Mouse (Mus musculus) limb, embryonic 14.5 days (tissue): Measurements from ENCODE around the gene Trank1. TPM values are rescaled to one million over a fixed set of nuclear protein-coding genes. Genes with fewer than 3 reads are reported as not detected.

Source experiments
- ATAC-seq: fragments of 200-750 bp; cut with Nextera tagmentation; 2 replicates; pipeline ENCODE4 v1.8.0; 2017; ENCODE audit warnings: low read depth, moderate number of reproducible peaks, moderate TSS enrichment; ENCODE audit not compliant: low FRiP score
- DNase-seq: peaks from one replicate; pipeline ENCODE4 v3.0.0-alpha.2; 2015; ENCODE audit warnings: low spot score
- H3K27ac ChIP-seq: fragments of 300-500 bp; sonication (generic); replicated peaks from 2 replicates; pipeline ENCODE4 v1.5.1; 2014; ENCODE audit warnings: low read depth, mild to moderate bottlenecking, low read length, moderate library complexity, mixed read lengths
- H3K27me3 ChIP-seq: fragments of 300-500 bp; sonication (generic); 2 replicates; pipeline ENCODE4 v1.6.1; 2014; ENCODE audit warnings: low read length, mixed read lengths; ENCODE audit not compliant: control insufficient read depth, insufficient read depth
- H3K36me3 ChIP-seq: fragments of 300-500 bp; sonication (generic); 2 replicates; pipeline ENCODE4 v1.6.1; 2014; ENCODE audit warnings: mild to moderate bottlenecking, low read length, moderate library complexity, mixed read lengths; ENCODE audit not compliant: control insufficient read depth, insufficient read depth
- H3K4me1 ChIP-seq: fragments of 300-500 bp; sonication (generic); 2 replicates; pipeline ENCODE4 v1.6.1; 2014; ENCODE audit warnings: antibody characterized with exemption, low read length, mixed read lengths; ENCODE audit not compliant: control insufficient read depth, insufficient read depth
- H3K4me2 ChIP-seq: fragments of 300-500 bp; sonication (generic); replicated peaks from 2 replicates; pipeline ENCODE4 v1.6.1; 2014; ENCODE audit warnings: low read depth, mild to moderate bottlenecking, low read length, moderate library complexity; ENCODE audit not compliant: severe bottlenecking
- H3K4me3 ChIP-seq: fragments of 300-500 bp; sonication (generic); replicated peaks from 2 replicates; pipeline ENCODE4 v1.5.1; 2014; ENCODE audit warnings: low read length
- H3K9ac ChIP-seq: fragments of 300-500 bp; sonication (generic); 2 replicates; pipeline ENCODE4 v1.6.1; 2014; ENCODE audit warnings: mild to moderate bottlenecking, low read depth, low read length, moderate library complexity; ENCODE audit not compliant: severe bottlenecking
- H3K9me3 ChIP-seq: fragments of 300-500 bp; sonication (generic); 2 replicates; pipeline ENCODE4 v1.6.1; 2016; ENCODE audit warnings: low read length; ENCODE audit not compliant: control insufficient read depth
- POLR2A ChIP-seq: fragments of 200-500 bp; IDR thresholded peaks from 2 replicates; pipeline ENCODE4 v1.8.0; 2012; ENCODE audit warnings: inconsistent platforms, mild to moderate bottlenecking, moderate library complexity, borderline replicate concordance; ENCODE audit not compliant: insufficient read depth, insufficient read length; ENCODE audit errors: extremely low read depth
- WGBS: fragments of 180-500 bp; shearing (Covaris S2); extraction: QIAGEN DNeasy Blood & Tissue Kit; methylation state at CpG from one replicate; pipeline ENCODE4 v1.1.7; 2014; 5-methylcytosine and 5-hydroxymethylcytosine counted together
- polyA plus RNA-seq, 2 experiments: library from polyadenylated mRNA; depleted of rRNA in 1 of 2; stranded (reverse) in 1 of 2; unstranded in 1 of 2; fragments of >200 nt; fragmentation: Nextera tagmentation in 1 of 2; extraction: Ambion mirVana in 1 of 2; gene quantifications; 2 replicates each; pipeline versions ENCODE4 v1.2.1 to v1.2.3; 2012 to 2014

The Trank1 gene
- polyA plus RNA-seq, 2 experiments = 0.83 to 1.2 TPM

- Histone ChIP-seq H3K27me3 (no peaks in the 10 kb centered on the region), H3K9me3 (no peaks in the 10 kb centered on the region), H3K27ac (no peak overlapping the region), H3K36me3 (no peaks in the 10 kb centered on the region), H3K4me2 (no peak overlapping the region), H3K4me1 (no peaks in the 10 kb centered on the region), H3K4me3 (no peak overlapping the region), H3K9ac (no peak overlapping the region)
- no peak for DNase-seq
- ATAC-seq = no peak
- WGBS = 89% methylated on average over 12 of the region's 12 CpGs
- TF ChIP-seq POLR2A = no peak
Measured at GRCm38 (mm10) chr9:111404346-111405079, 93.0 kb downstream of the Trank1 start.

DNA sequence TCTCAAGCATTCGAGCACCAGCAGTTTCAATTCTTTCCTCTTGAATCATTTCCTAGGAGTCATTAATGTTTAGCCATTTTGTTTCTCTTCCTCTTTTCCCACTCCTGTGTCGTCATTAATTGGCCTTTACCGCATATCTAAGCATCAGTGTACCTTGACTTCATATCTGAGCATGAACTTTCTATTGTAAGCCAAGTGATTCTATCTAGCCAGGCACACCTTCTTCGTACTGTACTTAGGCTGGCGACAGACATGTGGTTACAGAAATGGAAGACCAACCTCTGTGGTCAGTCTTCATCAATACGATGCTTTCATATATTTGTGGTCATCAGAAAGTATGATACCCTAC is 93.5 kb downstream of the Trank1 start:
- DNase-seq (no peak), ATAC-seq (no peak)
- no peaks in the 10 kb centered on the region for H3K36me3 ChIP-seq
- H3K4me3 ChIP-seq = no peak overlapping the region
- H3K4me2 ChIP-seq = no peak overlapping the region
- no peaks in the 10 kb centered on the region for H3K9me3 ChIP-seq
- no peaks in the 10 kb centered on the region for H3K4me1 ChIP-seq
- H3K9ac ChIP-seq = no peak overlapping the region
- 89% methylated on average over 6 of the region's 6 CpGs for WGBS
- no peak overlapping the region for H3K27ac ChIP-seq
- no peaks in the 10 kb centered on the region for H3K27me3 ChIP-seq
- no peak for TF ChIP-seq POLR2A

GRCm38 (mm10) chr9:111408012-111408411 is 96.5 kb downstream of the Trank1 start:
- Histone ChIP-seq H3K4me2 (no peak overlapping the region), H3K4me3 (no peak overlapping the region)

GRCm38 (mm10) chr9:111408427-111408826 is 96.9 kb downstream of the Trank1 start:
- TF ChIP-seq POLR2A = no peak
- 66% methylated on average over 10 of the region's 10 CpGs for WGBS
- Histone ChIP-seq H3K4me2 (no peak overlapping the region), H3K27ac (no peak overlapping the region), H3K9ac (no peak overlapping the region), H3K36me3 (no peaks in the 10 kb centered on the region), H3K4me3 (no peak overlapping the region), H3K27me3 (no peaks in the 10 kb centered on the region), H3K4me1 (no peaks in the 10 kb centered on the region), H3K9me3 (no peaks in the 10 kb centered on the region)
- ATAC-seq (no peak), DNase-seq (no peak)

More at GRCm38 (mm10) chr9:111408012-111408411, 96.5 kb downstream of the Trank1 start:
- no peaks in the 10 kb centered on the region for H3K9me3 ChIP-seq
- 52% methylated on average over 6 of the region's 6 CpGs for WGBS
- no peak for ATAC-seq
- H3K9ac ChIP-seq = no peak overlapping the region
- no peak for TF ChIP-seq POLR2A
- H3K27me3 ChIP-seq = no peaks in the 10 kb centered on the region
- H3K36me3 ChIP-seq = no peaks in the 10 kb centered on the region
- H3K27ac ChIP-seq = no peak overlapping the region
- peak; percentile 21 for DNase-seq
- no peaks in the 10 kb centered on the region for H3K4me1 ChIP-seq

DNA sequence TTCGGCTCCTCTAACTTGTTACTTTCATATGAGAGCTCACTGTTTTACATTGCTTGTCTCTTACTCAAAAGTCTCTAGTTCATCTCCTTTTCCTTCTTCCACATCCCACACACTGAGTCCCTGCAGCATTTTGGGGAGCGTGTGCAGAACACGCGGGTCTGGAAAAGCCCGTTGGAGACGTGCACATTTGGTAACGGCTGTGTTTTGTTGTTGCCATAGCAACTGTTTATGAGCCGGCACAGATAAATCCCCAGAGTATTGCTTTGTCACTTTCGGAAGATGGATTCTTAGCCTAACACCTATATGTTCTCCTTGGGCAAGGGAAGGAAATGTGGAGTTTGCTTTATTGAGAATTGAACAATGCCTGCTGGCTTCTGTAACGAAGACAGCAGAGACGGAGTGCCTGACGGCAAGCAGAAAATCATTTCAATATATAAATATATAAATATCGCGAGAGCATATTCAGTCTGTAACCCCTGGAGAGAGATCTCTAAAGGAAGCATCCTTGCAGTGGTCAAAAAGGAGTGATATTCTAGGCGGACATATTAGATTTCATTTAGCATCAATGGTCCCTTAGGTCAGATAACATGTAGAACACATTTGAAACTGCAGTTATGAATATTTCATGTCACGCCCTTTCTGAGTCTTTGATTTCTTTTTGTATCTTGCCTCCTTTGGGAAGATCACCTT is 101.1 kb downstream of the Trank1 start:
- Histone ChIP-seq H3K36me3 (no peaks in the 10 kb centered on the region), H3K9ac (no peak overlapping the region), H3K4me3 (no peak overlapping the region), H3K4me1 (no peaks in the 10 kb centered on the region), H3K27me3 (no peaks in the 10 kb centered on the region), H3K27ac (no peak overlapping the region), H3K4me2 (no peak overlapping the region), H3K9me3 (no peaks in the 10 kb centered on the region)
- 61% methylated on average over 16 of the region's 16 CpGs for WGBS
- DNase-seq (no peak), ATAC-seq (peak; percentile 19; the same call in 1 of the 2 replicates)
- no peak for TF ChIP-seq POLR2A
